ENCODE assay signal across 17 mouse cellular contexts in the genomic region with DNA sequence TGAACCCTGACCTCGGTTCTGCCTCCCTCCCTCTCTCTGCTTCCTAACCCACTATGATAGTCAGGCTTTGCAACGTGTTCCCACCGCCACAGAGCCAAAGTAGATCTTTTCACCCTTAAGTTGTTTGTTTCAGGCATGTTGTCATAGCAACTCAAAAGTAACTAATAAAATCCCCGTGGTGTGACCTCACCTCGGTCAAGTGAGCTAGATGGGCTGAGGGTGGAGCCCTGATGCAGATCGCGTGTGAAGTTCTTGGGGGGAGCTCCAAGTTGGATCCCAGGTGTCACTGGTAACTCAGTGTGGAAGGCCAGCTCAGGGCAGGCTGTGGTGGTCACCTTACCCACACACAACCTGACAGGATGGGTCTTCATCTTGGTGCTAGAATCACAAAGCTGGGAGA. TPM values are rescaled to one million over a fixed set of nuclear protein-coding genes. Genes with fewer than 3 reads are reported as not detected.
DNase-seq lines count a peak whose midpoint lies in the region; ATAC-seq and TF ChIP-seq lines count a peak whose summit lies in the region.
"Had no signal": no experiment of that assay in that cellular context is flagged by ENCODE, and none has a peak within 500 bp of the region (broad histone marks: within the 10 kb centered on the region; RNA-seq: fewer than 3 reads in every experiment).

No protein-coding gene starts in this region.

- no peak for TF ChIP-seq CTCF in stomach, postnatal 0 days (IDR thresholded peaks at IDR 0.05; ENCODE audit: low read depth)

- peaks cover 12% of the 10 kb centered on the region for H3K4me1 ChIP-seq in heart, embryonic 12.5 days (replicated peaks)
- H3K4me1 ChIP-seq in liver, embryonic 13.5 days (replicated peaks) = peaks cover 64% of the 10 kb centered on the region
- H3K4me1 ChIP-seq in stomach, postnatal 0 days (replicated peaks; ENCODE audit: control insufficient read depth, insufficient read depth) = no peaks in the 10 kb centered on the region
- H3K4me1 ChIP-seq in kidney, embryonic 15.5 days = no peaks in the 10 kb centered on the region
- H3K4me1 ChIP-seq: forebrain, embryonic 13.5 days; hindbrain, embryonic 12.5 days; midbrain, embryonic 10.5 days; neural tube, embryonic 12.5 days had no signal

- 67% methylated on average over 7 of the region's 7 CpGs for WGBS in heart, embryonic 12.5 days
- WGBS in liver, embryonic 13.5 days (ENCODE audit: insufficient replicate concordance) = 36% methylated on average over 7 of the region's 7 CpGs
- WGBS in stomach, postnatal 0 days = 78% methylated on average over 7 of the region's 7 CpGs
- 76% methylated on average over 7 of the region's 7 CpGs for WGBS in kidney, embryonic 15.5 days

- H3K9me3 ChIP-seq in heart, embryonic 12.5 days (replicated peaks) = peaks cover 4% of the 10 kb centered on the region; the same call in 1 of the 2 replicates
- H3K9me3 ChIP-seq in liver, embryonic 13.5 days (replicated peaks) = 0 out of 2 replicates have a peak, but pooled peaks cover 7% of the 10 kb centered on the region
- H3K9me3 ChIP-seq in stomach, postnatal 0 days (ENCODE audit: control insufficient read depth, low read length) = no peaks in the 10 kb centered on the region
- H3K9me3 ChIP-seq in kidney, embryonic 15.5 days (replicated peaks) = no peaks in the 10 kb centered on the region
- H3K9me3 ChIP-seq: forebrain, embryonic 13.5 days; limb, embryonic 15.5 days; neural tube, embryonic 12.5 days had no signal

- no peak overlapping the region for H3K4me3 ChIP-seq in heart, embryonic 12.5 days
- H3K4me3 ChIP-seq in liver, embryonic 13.5 days (replicated peaks) = no peak overlapping the region
- H3K4me3 ChIP-seq in stomach, postnatal 0 days (ENCODE audit: low read depth, low read length) = no peak overlapping the region
- no peak overlapping the region for H3K4me3 ChIP-seq in kidney, embryonic 15.5 days (replicated peaks)
- H3K4me3 ChIP-seq: forebrain, embryonic 13.5 days; hindbrain, embryonic 12.5 days; limb, embryonic 15.5 days; midbrain, embryonic 10.5 days; neural tube, embryonic 12.5 days had no signal

- no peak overlapping the region for H3K9ac ChIP-seq in heart, embryonic 12.5 days
- peak overlapping the region; percentile 56 for H3K9ac ChIP-seq in liver, embryonic 13.5 days
- no peak overlapping the region for H3K9ac ChIP-seq in stomach, postnatal 0 days (ENCODE audit: low read length)
- no peak overlapping the region for H3K9ac ChIP-seq in kidney, embryonic 15.5 days
- H3K9ac ChIP-seq: forebrain, embryonic 13.5 days; hindbrain, embryonic 12.5 days; limb, embryonic 15.5 days; neural tube, embryonic 12.5 days had no signal

- H3K36me3 ChIP-seq in heart, embryonic 12.5 days = no peaks in the 10 kb centered on the region
- H3K36me3 ChIP-seq in liver, embryonic 13.5 days = no peaks in the 10 kb centered on the region
- no peaks in the 10 kb centered on the region for H3K36me3 ChIP-seq in stomach, postnatal 0 days (ENCODE audit: control insufficient read depth, insufficient read depth, low read length)
- no peaks in the 10 kb centered on the region for H3K36me3 ChIP-seq in kidney, embryonic 15.5 days
- H3K36me3 ChIP-seq: hindbrain, embryonic 12.5 days; limb, embryonic 15.5 days; midbrain, embryonic 10.5 days; neural tube, embryonic 12.5 days had no signal

- no peak overlapping the region for H3K4me2 ChIP-seq in heart, embryonic 12.5 days
- peak overlapping the region; percentile 61 for H3K4me2 ChIP-seq in liver, embryonic 13.5 days
- H3K4me2 ChIP-seq in stomach, postnatal 0 days (replicated peaks; ENCODE audit: low read depth) = no peak overlapping the region
- no peak overlapping the region for H3K4me2 ChIP-seq in kidney, embryonic 15.5 days
- H3K4me2 ChIP-seq: forebrain, embryonic 13.5 days; hindbrain, embryonic 12.5 days; limb, embryonic 15.5 days; neural tube, embryonic 12.5 days had no signal

- no peaks in the 10 kb centered on the region for H3K27me3 ChIP-seq in heart, embryonic 12.5 days (replicated peaks)
- H3K27me3 ChIP-seq in liver, embryonic 13.5 days = no peaks in the 10 kb centered on the region
- H3K27me3 ChIP-seq in stomach, postnatal 0 days (ENCODE audit: control insufficient read depth, insufficient read depth, low read length) = no peaks in the 10 kb centered on the region
- no peaks in the 10 kb centered on the region for H3K27me3 ChIP-seq in kidney, embryonic 15.5 days
- H3K27me3 ChIP-seq: forebrain, embryonic 13.5 days; hindbrain, embryonic 12.5 days; limb, embryonic 15.5 days; neural tube, embryonic 12.5 days; Patski had no signal

- no peak overlapping the region for H3K27ac ChIP-seq in heart, embryonic 12.5 days (ENCODE audit: poor library complexity, severe bottlenecking)
- peak overlapping the region; percentile 89 for H3K27ac ChIP-seq in liver, embryonic 13.5 days
- H3K27ac ChIP-seq in stomach, postnatal 0 days (replicated peaks) = no peak overlapping the region
- H3K27ac ChIP-seq in kidney, embryonic 15.5 days = no peak overlapping the region
- H3K27ac ChIP-seq: forebrain, embryonic 13.5 days; hindbrain, embryonic 12.5 days; limb, embryonic 15.5 days; midbrain, embryonic 10.5 days; neural tube, embryonic 12.5 days had no signal

- TF ChIP-seq EP300 in stomach, postnatal 0 days (optimal IDR thresholded peaks at IDR 0.05) = no peak

- intact Hi-C loops in heart, postnatal 25 days (cut with DNase I) = no loop called here

- ATAC-seq in heart, embryonic 12.5 days (ENCODE audit: insufficient number of reproducible peaks, low FRiP score) = peak; percentile 53; the same call in 1 of the 2 replicates
- ATAC-seq in liver, embryonic 13.5 days (ENCODE audit: low read depth) = peak; percentile 74
- 0 out of 2 replicates have a peak, but pooled peaks have one; percentile 40 for ATAC-seq in stomach, postnatal 0 days (ENCODE audit: low FRiP score, low TSS enrichment)
- no peak for ATAC-seq in kidney, embryonic 15.5 days (replicated peaks; ENCODE audit: low FRiP score)
- ATAC-seq: activated CD4-positive, CD25-positive, alpha-beta regulatory T cell, adult 4 months; forebrain, embryonic 13.5 days; inflammation-experienced regulatory T-cells, adult 6 months; Patski had no signal

- DNase-seq in heart, postnatal 25 days (ENCODE audit: low spot score) = no peak
- peak; percentile 44 for DNase-seq in c-Kit-positive CD71-positive TER-119-positive erythroid progenitor cells, embryonic 14.5 days (ENCODE audit: low spot score)
- DNase-seq in liver, embryonic 13.5 days = peak; percentile 45
- DNase-seq in stomach, postnatal 0 days (ENCODE audit: low spot score) = no peak
- DNase-seq in adrenal gland, postnatal 36 days = no peak
- DNase-seq: right cerebral cortex, postnatal 25 days; thymus, postnatal 14 days had no signal

RNA-seq across cellular contexts. Expression of a gene that starts 16.1 kb away (rescaled TPM):
- polyA plus RNA-seq in heart, embryonic 12.5 days (2016; fragmentation: Nextera tagmentation; extraction: Ambion mirVana) = 5.9 and 7.0 TPM in 2 replicates
- total RNA-seq in heart, postnatal 25 days (2021) = 1 to 10 TPM; 2.9 to 3.2 TPM
- polyA plus RNA-seq in liver, embryonic 13.5 days (2015; fragmentation: Nextera tagmentation; extraction: Ambion mirVana) = 8.6 and 9.1 TPM in 2 replicates
- 3.4 and 3.8 TPM in 2 replicates for polyA plus RNA-seq in stomach, postnatal 0 days (2015; fragmentation: Nextera tagmentation; extraction: Ambion mirVana)
- total RNA-seq in adrenal gland, postnatal 36 days (2021) = 1 to 10 TPM; 3.1 to 6.1 TPM
- 11.8 and 13.7 TPM in 2 replicates for polyA plus RNA-seq in kidney, embryonic 15.5 days (2015; fragmentation: Nextera tagmentation; extraction: Ambion mirVana)

Comparison
In these comparisons a context has a peak if more than half of its experiments do, and no peak if none do; other contexts are left out.
1. DNase-seq: peak in c-Kit-positive CD71-positive TER-119-positive erythroid progenitor cells, embryonic 14.5 days (single experiment) and liver, embryonic 13.5 days (single experiment); none in heart, postnatal 25 days (single experiment), stomach, postnatal 0 days (single experiment) and adrenal gland, postnatal 36 days (0 of 2).